Mouse (Mus musculus) kidney, embryonic 14.5 days (tissue): ENCODE data around the gene Fam151a. TPM values are rescaled to one million over a fixed set of nuclear protein-coding genes. Genes with fewer than 3 reads are reported as not detected.
"Not testable (repeated sequence)": the region's sequence is repeated elsewhere in the genome, so short reads cannot be mapped to it uniquely, and the experiment has no call there.

ENCODE experiments used
- ATAC-seq: fragments of 200-750 bp; cut with Nextera tagmentation; 2 replicates; pipeline ENCODE4 v1.8.0; 2017; ENCODE audit warnings: moderate number of reproducible peaks, mild to moderate bottlenecking, moderate TSS enrichment, moderate library complexity; ENCODE audit not compliant: low FRiP score, low TSS enrichment
- H3K27ac ChIP-seq: fragments of 300-500 bp; sonication (generic); 2 replicates; pipeline ENCODE4 v1.5.1; 2014; ENCODE audit warnings: low read depth, mild to moderate bottlenecking, low read length, moderate library complexity, mixed read lengths
- H3K27me3 ChIP-seq: fragments of 300-500 bp; sonication (generic); 2 replicates; pipeline ENCODE4 v1.6.1; 2014; ENCODE audit warnings: mild to moderate bottlenecking, low read length; ENCODE audit not compliant: control insufficient read depth, insufficient read depth
- H3K36me3 ChIP-seq: fragments of 300-500 bp; sonication (generic); 2 replicates; pipeline ENCODE4 v1.6.1; 2014; ENCODE audit warnings: low read length, mixed read lengths; ENCODE audit not compliant: control insufficient read depth, insufficient read depth
- H3K4me1 ChIP-seq: fragments of 300-500 bp; sonication (generic); 2 replicates; pipeline ENCODE4 v1.6.1; 2014; ENCODE audit warnings: low read length, mixed read lengths; ENCODE audit not compliant: control insufficient read depth, insufficient read depth
- H3K4me2 ChIP-seq: fragments of 300-500 bp; sonication (generic); replicated peaks from 2 replicates; pipeline ENCODE4 v1.6.1; 2014; ENCODE audit warnings: low read depth, mild to moderate bottlenecking, low read length
- H3K4me3 ChIP-seq: fragments of 300-500 bp; sonication (generic); 2 replicates; pipeline ENCODE4 v1.5.1; 2014; ENCODE audit warnings: mild to moderate bottlenecking, low read length
- H3K9ac ChIP-seq: fragments of 300-500 bp; sonication (generic); 2 replicates; pipeline ENCODE4 v1.6.1; 2014; ENCODE audit warnings: low read depth, mild to moderate bottlenecking, low read length, moderate library complexity
- H3K9me3 ChIP-seq: fragments of 300-500 bp; sonication (generic); 2 replicates; pipeline ENCODE4 v1.6.1; 2016; ENCODE audit warnings: low read length; ENCODE audit not compliant: control insufficient read depth
- WGBS: fragments of 180-500 bp; shearing (Covaris S2); extraction: QIAGEN DNeasy Blood & Tissue Kit; methylation state at CpG from one replicate; pipeline ENCODE4 v1.1.7; 2014; 5-methylcytosine and 5-hydroxymethylcytosine counted together
- polyA plus RNA-seq: library from polyadenylated mRNA; unstranded; fragments of >200 nt; fragmentation: Nextera tagmentation; extraction: Ambion mirVana; gene quantifications from 2 replicates; pipeline ENCODE4 v1.2.1, GENCODE M21; 2014

Fam151a gene
- polyA plus RNA-seq, 1 experiment from 2014 or later: 3.6 TPM

GRCm38 (mm10) chr4:106708408-106708807, 25.3 kb upstream of the Fam151a start:
- ATAC-seq: peak; percentile 62

DNA sequence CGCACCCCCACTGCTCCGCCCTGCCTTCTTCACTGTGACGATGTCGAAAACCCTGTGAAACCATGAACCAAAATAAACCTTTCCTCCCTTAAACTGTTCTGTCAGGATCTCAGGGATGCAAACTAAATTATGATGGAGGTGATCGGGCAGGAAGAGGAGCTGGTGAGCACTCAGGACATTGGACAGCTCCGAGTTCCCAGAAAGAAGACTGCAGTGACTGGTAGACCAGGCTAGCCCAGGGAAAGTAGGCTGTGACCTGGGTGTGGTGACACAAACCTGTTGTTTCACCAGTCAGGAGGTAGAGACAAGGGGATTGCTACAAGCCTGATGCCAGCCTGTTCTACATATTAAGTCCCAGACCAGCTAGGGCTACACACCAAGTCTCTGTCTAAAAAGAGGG, 20.1 kb upstream of the Fam151a start:
- Histone ChIP-seq H3K4me1 (no peaks in the 10 kb centered on the region), H3K9me3 (no peaks in the 10 kb centered on the region), H3K9ac (no peak overlapping the region), H3K27me3 (no peaks in the 10 kb centered on the region), H3K4me2 (no peak overlapping the region), H3K27ac (no peak overlapping the region), H3K4me3 (no peak overlapping the region), H3K36me3 (no peaks in the 10 kb centered on the region)
- WGBS: 88% methylated on average over 6 of the region's 6 CpGs
- ATAC-seq: no peak

More at GRCm38 (mm10) chr4:106708408-106708807, 25.3 kb upstream of the Fam151a start:
- Histone ChIP-seq H3K9ac (no peak overlapping the region), H3K27me3 (no peaks in the 10 kb centered on the region), H3K27ac (no peak overlapping the region), H3K9me3 (no peaks in the 10 kb centered on the region), H3K36me3 (no peaks in the 10 kb centered on the region), H3K4me3 (0 out of 2 replicates have a peak overlapping the region, but pooled peaks have one; percentile 11), H3K4me1 (0 out of 2 replicates have a peak, but pooled peaks cover 2% of the 10 kb centered on the region), H3K4me2 (no peak overlapping the region; the same call in 1 of the 2 replicates)
- 0% methylated on average over 6 of the region's 8 CpGs for WGBS

- no peak overlapping the region for H3K27ac ChIP-seq
- H3K9ac ChIP-seq: no peak overlapping the region
- WGBS: 85% methylated on average over 4 of the region's 4 CpGs
- ATAC-seq: no peak
- no peak overlapping the region for H3K4me3 ChIP-seq
- no peaks in the 10 kb centered on the region for H3K27me3 ChIP-seq
- no peaks in the 10 kb centered on the region for H3K36me3 ChIP-seq
- no peaks in the 10 kb centered on the region for H3K9me3 ChIP-seq
- H3K4me2 ChIP-seq: no peak overlapping the region
- H3K4me1 ChIP-seq: no peaks in the 10 kb centered on the region
Measured at GRCm38 (mm10) chr4:106720631-106721030, 13.1 kb upstream of the Fam151a start.

DNA sequence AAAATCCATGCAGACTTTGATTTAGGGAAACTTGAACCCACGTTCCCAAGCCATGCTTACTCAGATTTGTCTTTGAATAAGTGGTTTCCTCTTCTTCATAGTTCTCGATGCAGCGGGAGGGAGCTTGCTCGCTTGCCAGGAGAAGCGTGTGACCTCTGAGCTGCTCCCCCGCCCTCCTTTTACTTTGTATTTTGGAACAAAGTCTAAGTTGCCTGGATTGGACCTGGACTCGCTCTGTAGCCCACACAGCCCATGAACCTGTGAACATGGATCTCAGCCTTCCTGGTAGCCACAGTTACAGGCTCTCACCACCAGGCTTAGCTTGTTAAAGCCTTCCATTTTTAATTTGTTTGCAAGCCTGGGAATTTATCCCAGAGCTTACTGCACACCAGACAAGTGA, 2.9 kb upstream of the Fam151a start, which contains the start of gene Mroh7:
TSS of gene Mroh7 (minus strand) at position 112 of the 400 bp plus-strand sequence.
- H3K9me3 ChIP-seq: no peaks in the 10 kb centered on the region
- WGBS: 79% methylated on average over 7 of the region's 7 CpGs

GRCm38 (mm10) chr4:106736884-106737283, 3.2 kb downstream of the Fam151a start:
- WGBS: 81% methylated on average over 1 of the region's 1 CpGs
- H3K4me1 ChIP-seq, H3K4me2 ChIP-seq, H3K36me3 ChIP-seq, H3K4me3 ChIP-seq, H3K27ac ChIP-seq, ATAC-seq, H3K9me3 ChIP-seq, H3K9ac ChIP-seq, H3K27me3 ChIP-seq: not testable (repeated sequence)

More for the DNA sequence above, 2.9 kb upstream of the Fam151a start, which contains the start of gene Mroh7:
- Histone ChIP-seq H3K4me1 (peaks cover 5% of the 10 kb centered on the region; the same call in 1 of the 2 replicates), H3K27me3 (no peaks in the 10 kb centered on the region), H3K4me2 (no peak within 1 kb of the TSS), H3K36me3 (no peaks in the 10 kb centered on the region), H3K9ac (no peak within 1 kb of the TSS), H3K4me3 (no peak within 1 kb of the TSS), H3K27ac (no peak within 1 kb of the TSS)
- ATAC-seq: no peak

- Histone ChIP-seq H3K27me3 (no peaks in the 10 kb centered on the region), H3K9ac (no peak overlapping the region), H3K4me1 (peaks cover 5% of the 10 kb centered on the region; the same call in 1 of the 2 replicates), H3K4me3 (no peak overlapping the region), H3K36me3 (no peaks in the 10 kb centered on the region), H3K9me3 (no peaks in the 10 kb centered on the region), H3K27ac (no peak overlapping the region), H3K4me2 (no peak overlapping the region)
- ATAC-seq: no peak
- WGBS: 64% methylated on average over 3 of the region's 3 CpGs
Measured at GRCm38 (mm10) chr4:106737904-106738303, 4.2 kb downstream of the Fam151a start.

- WGBS: 84% methylated on average over 7 of the region's 7 CpGs
- ATAC-seq: no peak
Measured at GRCm38 (mm10) chr4:106745862-106746261, 12.2 kb downstream of the Fam151a start.

DNA sequence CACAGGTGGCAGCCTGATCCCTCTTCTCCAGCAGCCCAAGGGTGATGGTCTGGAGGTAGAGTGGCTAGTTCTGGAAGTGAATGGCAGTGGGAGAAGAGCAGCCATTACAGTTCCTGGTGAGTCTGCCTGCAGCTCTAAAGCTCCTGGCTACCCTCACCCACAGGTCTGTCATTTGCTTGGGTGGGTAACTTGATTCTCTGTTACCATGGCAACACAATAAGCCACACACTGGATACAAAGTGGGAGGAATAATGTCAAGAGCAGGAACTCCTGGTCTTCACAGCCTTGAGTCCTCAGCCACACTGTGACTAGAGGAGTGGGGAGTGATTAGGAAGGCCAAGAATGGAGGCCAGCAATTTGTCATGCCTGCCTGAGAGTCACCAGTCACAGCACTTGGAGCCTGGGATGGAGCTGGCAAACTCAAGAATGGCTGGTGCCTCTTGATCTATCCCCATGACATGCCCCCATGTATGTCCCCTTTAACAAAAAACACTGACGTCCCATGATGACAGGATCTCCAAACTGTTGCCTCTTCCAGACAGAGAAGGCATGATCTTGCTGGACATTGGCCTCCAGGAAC, 13.4 kb downstream of the Fam151a start:
- 81% methylated on average over 1 of the region's 1 CpGs for WGBS
- Histone ChIP-seq H3K9me3 (no peaks in the 10 kb centered on the region), H3K9ac (no peak overlapping the region), H3K36me3 (no peaks in the 10 kb centered on the region), H3K4me1 (no peaks in the 10 kb centered on the region), H3K4me3 (no peak overlapping the region), H3K4me2 (no peak overlapping the region), H3K27ac (no peak overlapping the region), H3K27me3 (no peaks in the 10 kb centered on the region)
- ATAC-seq: peak; percentile 34

More at GRCm38 (mm10) chr4:106745862-106746261, 12.2 kb downstream of the Fam151a start:
- Histone ChIP-seq H3K9ac (no peak overlapping the region), H3K4me1 (no peaks in the 10 kb centered on the region), H3K4me3 (no peak overlapping the region), H3K36me3 (no peaks in the 10 kb centered on the region), H3K9me3 (no peaks in the 10 kb centered on the region), H3K27ac (no peak overlapping the region), H3K27me3 (no peaks in the 10 kb centered on the region), H3K4me2 (no peak overlapping the region)

GRCm38 (mm10) chr4:106749699-106750098, 16.0 kb downstream of the Fam151a start:
- H3K4me2 ChIP-seq: peak overlapping the region; percentile 21
- no peak overlapping the region for H3K4me3 ChIP-seq
- 3% methylated on average over 7 of the region's 7 CpGs for WGBS
- H3K27me3 ChIP-seq: no peaks in the 10 kb centered on the region
- H3K27ac ChIP-seq: no peak overlapping the region
- H3K4me1 ChIP-seq: no peaks in the 10 kb centered on the region
- H3K9me3 ChIP-seq: no peaks in the 10 kb centered on the region
- H3K36me3 ChIP-seq: no peaks in the 10 kb centered on the region
- H3K9ac ChIP-seq: no peak overlapping the region
- ATAC-seq: peak; percentile 83
